Mouse (Mus musculus) kidney, adult 2 months (tissue): ENCODE data around the gene Nebl. TPM values are rescaled to one million over a fixed set of nuclear protein-coding genes. Genes with fewer than 3 reads are reported as not detected.

Source experiments
- DNase-seq: peaks from one replicate; pipeline ENCODE4 v3.0.0; 2021
- H3K27ac ChIP-seq: fragments of 200-500 bp; 2 replicates; pipeline ENCODE4 v1.5.1; 2012; ENCODE audit warnings: low read depth, low read length, control low read depth, inconsistent platforms; ENCODE audit not compliant: insufficient read depth
- H3K27me3 ChIP-seq: fragments of 200-500 bp; replicated peaks from 2 replicates; pipeline ENCODE4 v1.6.1; 2012; ENCODE audit warnings: mild to moderate bottlenecking, moderate library complexity, low read length, inconsistent platforms; ENCODE audit not compliant: control insufficient read depth, insufficient read depth
- H3K36me3 ChIP-seq: fragments of 200-500 bp; 2 replicates; pipeline ENCODE4 v1.6.1; 2012; ENCODE audit warnings: mild to moderate bottlenecking, moderate library complexity, low read length, inconsistent platforms; ENCODE audit not compliant: control insufficient read depth, insufficient read depth
- H3K4me1 ChIP-seq: fragments of 200-500 bp; 2 replicates; pipeline ENCODE4 v1.6.1; 2011; ENCODE audit warnings: low read length; ENCODE audit not compliant: control insufficient read depth, insufficient read depth
- H3K4me3 ChIP-seq: fragments of 200-500 bp; 2 replicates; pipeline ENCODE4 v1.5.1; 2011; ENCODE audit warnings: mild to moderate bottlenecking, low read depth, low read length, control low read depth; ENCODE audit not compliant: insufficient read depth
- CTCF ChIP-seq: fragments of 200-500 bp; conservative IDR thresholded peaks from 2 replicates; pipeline ENCODE4 v1.5.1; 2011; ENCODE audit warnings: low read depth, mild to moderate bottlenecking, control low read depth, low read length, moderate library complexity, mixed read lengths; ENCODE audit not compliant: insufficient read depth, insufficient read length
- POLR2A ChIP-seq: fragments of 200-500 bp; IDR thresholded peaks from one replicate; pipeline ENCODE4 v1.6.1; 2011; ENCODE audit warnings: low read depth, low read length, control low read depth
- WGBS: fragments of 180-500 bp; shearing (Covaris S2); methylation state at CpG from one replicate; pipeline ENCODE4 v1.1.7; 2018; 5-methylcytosine and 5-hydroxymethylcytosine counted together
- polyA plus RNA-seq: library from polyadenylated mRNA; depleted of rRNA; stranded (reverse); fragments of >200 nt; gene quantifications from 2 replicates; pipeline ENCODE4 v1.2.3, GENCODE M21; 2012

Gene Nebl
- polyA plus RNA-seq, 1 experiment: 3.9 TPM

GRCm38 (mm10) chr2:17525739-17526526, 205.3 kb downstream of the Nebl start:
- no peak for DNase-seq
- Histone ChIP-seq H3K27ac (no peak overlapping the region), H3K36me3 (no peaks in the 10 kb centered on the region), H3K4me1 (no peaks in the 10 kb centered on the region), H3K27me3 (no peaks in the 10 kb centered on the region), H3K4me3 (no peak overlapping the region)
- WGBS: 69% methylated on average over 5 of the region's 5 CpGs
- TF ChIP-seq POLR2A (no peak), CTCF (no peak)

GRCm38 (mm10) chr2:17525211-17525610, 206.1 kb downstream of the Nebl start:
- H3K4me3 ChIP-seq: no peak overlapping the region
- no peaks in the 10 kb centered on the region for H3K27me3 ChIP-seq
- no peaks in the 10 kb centered on the region for H3K4me1 ChIP-seq
- no peaks in the 10 kb centered on the region for H3K36me3 ChIP-seq
- no peak for DNase-seq
- TF ChIP-seq POLR2A: no peak
- no peak for TF ChIP-seq CTCF
- 72% methylated on average over 4 of the region's 4 CpGs for WGBS
- H3K27ac ChIP-seq: no peak overlapping the region

GRCm38 (mm10) chr2:17524205-17524978, 206.9 kb downstream of the Nebl start:
- H3K27me3 ChIP-seq: no peaks in the 10 kb centered on the region
- 58% methylated on average over 10 of the region's 10 CpGs for WGBS
- TF ChIP-seq CTCF (no peak), POLR2A (no peak)
- no peak overlapping the region for H3K27ac ChIP-seq
- H3K36me3 ChIP-seq: no peaks in the 10 kb centered on the region
- no peak for DNase-seq
- no peaks in the 10 kb centered on the region for H3K4me1 ChIP-seq
- H3K4me3 ChIP-seq: no peak overlapping the region

GRCm38 (mm10) chr2:17523791-17524190, 207.5 kb downstream of the Nebl start:
- Histone ChIP-seq H3K4me1 (no peaks in the 10 kb centered on the region), H3K27ac (no peak overlapping the region), H3K36me3 (no peaks in the 10 kb centered on the region), H3K27me3 (no peaks in the 10 kb centered on the region), H3K4me3 (no peak overlapping the region)
- WGBS: 26% methylated on average over 4 of the region's 4 CpGs
- TF ChIP-seq CTCF (no peak), POLR2A (no peak)
- DNase-seq: peak; percentile 13

GRCm38 (mm10) chr2:17515686-17516085, 215.6 kb downstream of the Nebl start:
- DNase-seq: no peak
- H3K27me3 ChIP-seq: no peaks in the 10 kb centered on the region
- H3K4me3 ChIP-seq: no peak overlapping the region
- H3K27ac ChIP-seq: no peak overlapping the region
- TF ChIP-seq CTCF (no peak), POLR2A (no peak)
- H3K4me1 ChIP-seq: no peaks in the 10 kb centered on the region
- H3K36me3 ChIP-seq: no peaks in the 10 kb centered on the region
- 89% methylated on average over 2 of the region's 2 CpGs for WGBS

- H3K4me3 ChIP-seq: no peak overlapping the region
- no peak for TF ChIP-seq CTCF
- no peak for TF ChIP-seq POLR2A
- H3K36me3 ChIP-seq: no peaks in the 10 kb centered on the region
- H3K4me1 ChIP-seq: no peaks in the 10 kb centered on the region
- no peak overlapping the region for H3K27ac ChIP-seq
- 72% methylated on average over 12 of the region's 12 CpGs for WGBS
- no peak for DNase-seq
- H3K27me3 ChIP-seq: no peaks in the 10 kb centered on the region
Measured at GRCm38 (mm10) chr2:17514765-17515164, 216.5 kb downstream of the Nebl start.

- no peak overlapping the region for H3K27ac ChIP-seq
- WGBS: 38% methylated on average over 1 of the region's 1 CpGs
- no peaks in the 10 kb centered on the region for H3K27me3 ChIP-seq
- no peak overlapping the region for H3K4me3 ChIP-seq
- TF ChIP-seq POLR2A: no peak
- no peak for TF ChIP-seq CTCF
- H3K4me1 ChIP-seq: no peaks in the 10 kb centered on the region
- no peaks in the 10 kb centered on the region for H3K36me3 ChIP-seq
- DNase-seq: no peak
Measured at GRCm38 (mm10) chr2:17509942-17510341, 221.3 kb downstream of the Nebl start.
